Mouse (Mus musculus) forebrain, embryonic 12.5 days (tissue): ENCODE measurements around the gene Ppp1r1b. TPM values are rescaled to one million over a fixed set of nuclear protein-coding genes. Genes with fewer than 3 reads are reported as not detected.

Experiments
- ATAC-seq: fragments of 200-750 bp; cut with Nextera tagmentation; 2 replicates; pipeline ENCODE4 v1.8.0; 2017; ENCODE audit warnings: moderate TSS enrichment; ENCODE audit not compliant: low FRiP score
- H3K27ac ChIP-seq: fragments of 300-500 bp; sonication (generic); 2 replicates; pipeline ENCODE4 v1.5.1; 2016; ENCODE audit warnings: mild to moderate bottlenecking
- H3K27me3 ChIP-seq: fragments of 300-500 bp; sonication (generic); 2 replicates; pipeline ENCODE4 v1.6.1; 2016; ENCODE audit warnings: mild to moderate bottlenecking
- H3K36me3 ChIP-seq: fragments of 300-500 bp; sonication (generic); replicated peaks from 2 replicates; pipeline ENCODE4 v1.6.1; 2016; ENCODE audit warnings: mild to moderate bottlenecking
- H3K4me1 ChIP-seq: fragments of 300-500 bp; sonication (generic); 2 replicates; pipeline ENCODE4 v1.6.1; 2016
- H3K4me2 ChIP-seq: fragments of 300-500 bp; sonication (generic); 2 replicates; pipeline ENCODE4 v1.6.1; 2016; ENCODE audit warnings: mild to moderate bottlenecking, moderate library complexity
- H3K4me3 ChIP-seq: fragments of 300-500 bp; sonication (generic); replicated peaks from 2 replicates; pipeline ENCODE4 v1.5.1; 2016; ENCODE audit warnings: mild to moderate bottlenecking
- H3K9ac ChIP-seq: fragments of 300-500 bp; sonication (generic); 2 replicates; pipeline ENCODE4 v1.6.1; 2016; ENCODE audit warnings: mild to moderate bottlenecking
- H3K9me3 ChIP-seq: fragments of 300-500 bp; sonication (generic); 2 replicates; pipeline ENCODE4 v1.6.1; 2016
- WGBS: fragments of 180-500 bp; shearing (Covaris S2); methylation state at CpG from one replicate; pipeline ENCODE4 v1.1.7; 2016; 5-methylcytosine and 5-hydroxymethylcytosine counted together
- polyA plus RNA-seq: library from polyadenylated mRNA; unstranded; fragments of >200 nt; fragmentation: Nextera tagmentation; extraction: Ambion mirVana; gene quantifications from 2 replicates; pipeline ENCODE4 v1.2.1, GENCODE M21; 2016

Ppp1r1b gene
- polyA plus RNA-seq, 1 experiment from 2014 or later = 3.1 TPM

DNA sequence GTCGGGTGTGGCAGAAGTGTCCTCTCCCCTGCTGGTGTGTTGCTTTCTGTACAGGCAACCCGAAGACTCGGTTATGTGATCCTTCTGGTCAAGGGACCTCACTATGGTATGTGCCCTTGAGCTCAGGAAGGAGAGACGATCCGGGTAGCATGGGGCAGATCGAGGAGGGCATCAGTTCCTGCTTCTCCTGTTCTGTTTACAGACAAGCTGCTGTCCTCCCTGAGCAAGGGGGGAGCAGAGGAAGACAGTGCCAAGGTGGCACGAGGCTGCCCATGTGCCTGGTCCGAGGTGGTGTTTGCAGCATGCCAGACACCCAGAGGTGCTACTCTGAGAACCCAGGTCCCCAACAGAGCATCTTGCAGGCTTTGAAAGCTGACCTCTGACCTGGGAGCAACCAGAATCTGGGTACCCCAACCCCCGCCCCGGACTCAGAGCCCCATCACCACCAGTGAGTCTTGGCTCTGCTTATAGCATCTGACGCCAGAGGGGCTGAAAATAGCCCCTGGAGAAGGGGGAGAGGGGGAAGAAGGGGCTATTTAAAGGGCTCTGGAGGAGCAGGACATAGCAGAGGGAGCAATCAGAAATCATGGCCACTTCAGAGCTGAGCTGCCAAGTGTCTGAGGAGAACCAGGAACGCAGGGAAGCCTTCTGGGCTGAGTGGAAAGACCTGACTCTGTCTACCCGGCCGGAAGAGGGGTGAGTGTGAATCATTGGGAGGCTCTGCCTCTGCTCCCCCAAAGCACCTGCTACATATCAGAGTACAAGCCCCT lies 35.2 kb downstream of the Ppp1r1b start, which contains the start of gene Tcap:
Gene Tcap, plus strand, starts transcription at position 551 of the 770 bp plus-strand sequence.
- H3K4me2 ChIP-seq = no peak within 1 kb of the TSS
- no peaks in the 10 kb centered on the region; the same call in 1 of the 2 replicates for H3K4me1 ChIP-seq
- no peaks in the 10 kb centered on the region for H3K9me3 ChIP-seq
- peaks cover 56% of the 10 kb centered on the region for H3K27me3 ChIP-seq
- H3K36me3 ChIP-seq = peaks cover 27% of the 10 kb centered on the region
- no peak for ATAC-seq
- no peak within 1 kb of the TSS for H3K9ac ChIP-seq
- 66% methylated on average over 14 of the region's 14 CpGs for WGBS
- no peak within 1 kb of the TSS for H3K4me3 ChIP-seq
- no peak within 1 kb of the TSS for H3K27ac ChIP-seq

DNA sequence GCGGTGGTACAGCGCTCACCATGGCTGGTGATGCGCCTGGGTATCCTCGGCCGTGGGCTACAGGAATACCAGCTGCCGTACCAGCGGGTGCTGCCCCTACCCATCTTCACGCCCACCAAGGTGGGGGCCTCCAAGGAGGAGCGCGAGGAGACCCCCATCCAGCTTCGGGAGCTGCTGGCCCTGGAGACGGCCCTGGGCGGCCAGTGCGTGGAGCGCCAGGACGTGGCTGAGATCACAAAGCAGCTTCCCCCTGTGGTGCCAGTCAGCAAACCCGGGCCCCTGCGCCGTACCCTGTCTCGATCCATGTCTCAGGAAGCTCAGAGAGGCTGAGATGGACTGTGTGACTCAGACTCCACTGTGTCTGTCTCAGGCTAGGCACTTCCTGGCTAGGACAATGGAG lies 36.0 kb downstream of the Ppp1r1b start:
- Histone ChIP-seq H3K27me3 (peaks cover 62% of the 10 kb centered on the region), H3K27ac (no peak overlapping the region), H3K4me1 (peaks cover 6% of the 10 kb centered on the region; the same call in 1 of the 2 replicates), H3K4me2 (no peak overlapping the region), H3K36me3 (peaks cover 20% of the 10 kb centered on the region), H3K9me3 (no peaks in the 10 kb centered on the region), H3K4me3 (no peak overlapping the region), H3K9ac (no peak overlapping the region)
- ATAC-seq = no peak
- 76% methylated on average over 20 of the region's 20 CpGs for WGBS

DNA sequence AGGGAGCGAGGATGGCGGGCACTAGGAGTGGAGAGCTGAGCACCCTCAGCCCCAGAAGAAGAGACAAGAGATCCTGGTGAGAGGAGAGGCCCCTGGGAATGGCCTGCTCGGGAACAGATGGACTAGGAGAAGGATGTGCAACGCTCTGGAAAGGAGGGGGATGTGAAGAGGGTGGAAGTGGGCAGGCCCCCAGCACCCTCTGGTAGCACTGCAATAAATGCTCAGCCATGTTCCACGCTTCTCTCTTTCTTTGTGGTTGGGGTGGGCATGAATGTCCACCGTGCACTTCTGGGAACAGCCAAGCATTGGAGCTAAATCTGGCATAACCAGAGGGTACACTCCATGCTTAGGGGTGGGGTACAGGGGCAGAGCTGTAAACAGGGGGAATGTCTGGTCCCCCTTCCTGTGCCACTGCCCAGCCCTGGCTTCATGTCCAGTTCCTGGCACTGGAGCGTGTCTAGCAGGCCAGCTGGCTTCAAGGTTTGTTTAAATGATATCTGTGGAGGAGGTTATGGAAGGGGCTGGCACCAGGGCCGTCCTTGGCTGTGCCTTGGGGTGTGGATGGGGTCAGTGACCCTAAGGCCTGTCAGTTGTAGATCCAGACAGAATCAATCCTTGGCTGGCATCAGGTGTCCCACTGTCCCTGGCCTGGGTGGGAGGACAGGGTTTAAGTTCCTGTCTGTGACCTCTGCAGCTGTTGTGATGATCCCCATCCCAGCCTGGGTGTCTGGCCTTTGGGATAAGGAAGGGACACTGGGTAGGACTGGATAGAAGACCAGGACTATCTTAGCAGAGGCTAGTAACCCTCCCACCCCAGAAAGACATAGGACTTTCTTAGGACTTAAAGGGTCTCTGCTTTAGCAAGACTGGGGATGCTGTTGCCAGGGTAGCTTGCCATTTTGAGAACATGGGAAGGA lies 36.8 kb downstream of the Ppp1r1b start:
- ATAC-seq = no peak
- no peak overlapping the region for H3K9ac ChIP-seq
- H3K36me3 ChIP-seq = peaks cover 12% of the 10 kb centered on the region
- H3K4me2 ChIP-seq = no peak overlapping the region
- WGBS = 70% methylated on average over 8 of the region's 8 CpGs
- peaks cover 68% of the 10 kb centered on the region for H3K27me3 ChIP-seq
- H3K4me3 ChIP-seq = no peak overlapping the region
- peaks cover 6% of the 10 kb centered on the region; the same call in 1 of the 2 replicates for H3K4me1 ChIP-seq
- no peaks in the 10 kb centered on the region for H3K9me3 ChIP-seq
- H3K27ac ChIP-seq = no peak overlapping the region

DNA sequence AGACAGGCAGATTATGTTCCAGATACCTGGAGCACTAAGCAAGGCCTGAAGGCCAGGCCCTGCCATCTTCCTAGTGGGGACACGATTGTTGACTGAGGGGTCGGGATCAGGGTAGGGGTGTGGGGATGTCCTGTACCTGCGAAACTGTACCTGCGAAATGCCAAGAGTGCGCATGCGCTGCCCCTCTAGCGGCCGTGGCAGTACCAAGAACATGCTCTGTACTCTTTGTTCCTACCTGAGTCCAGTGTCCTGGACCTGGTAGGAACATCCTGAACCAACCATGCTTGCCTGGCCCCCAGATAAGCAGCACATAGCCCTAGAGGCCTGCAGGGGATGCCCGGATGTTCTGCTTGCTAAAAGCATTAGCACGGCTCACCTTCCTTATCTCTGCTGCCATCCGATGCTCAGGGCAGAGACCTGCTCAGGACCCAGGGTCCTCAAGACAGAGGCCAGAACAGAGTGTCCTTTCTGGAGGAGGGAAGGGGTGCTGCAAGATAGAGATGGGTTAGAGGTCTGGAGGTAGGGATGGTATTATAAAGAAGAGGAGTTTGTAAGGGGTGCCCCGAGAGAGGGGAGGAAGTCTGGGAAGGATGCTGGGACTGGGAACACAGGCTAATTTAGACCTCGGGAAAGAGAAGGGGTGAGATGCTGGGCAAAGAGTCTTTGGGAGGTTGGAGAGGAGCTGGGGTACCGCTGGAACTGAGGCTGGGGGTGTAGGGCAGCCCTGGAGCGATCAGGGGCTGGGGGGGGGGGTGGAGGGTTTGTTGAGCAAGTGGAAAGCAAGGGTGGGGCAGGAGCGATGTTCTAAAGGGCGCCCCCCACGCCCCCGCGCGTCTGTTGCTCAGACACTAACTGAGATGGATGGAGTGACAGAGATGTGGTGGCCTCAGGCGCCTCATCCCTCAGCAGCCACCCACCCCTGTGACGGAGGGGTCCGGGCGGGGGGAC lies 37.7 kb downstream of the Ppp1r1b start, which contains the start of gene Pnmt:
Gene Pnmt, plus strand, starts transcription at position 813 of the 948 bp plus-strand sequence.
- H3K4me3 ChIP-seq = no peak within 1 kb of the TSS
- peaks cover 77% of the 10 kb centered on the region for H3K27me3 ChIP-seq
- H3K27ac ChIP-seq = no peak within 1 kb of the TSS
- WGBS = 52% methylated on average over 25 of the region's 25 CpGs
- H3K4me2 ChIP-seq = no peak within 1 kb of the TSS
- H3K4me1 ChIP-seq = peaks cover 6% of the 10 kb centered on the region; the same call in 1 of the 2 replicates
- peaks cover 3% of the 10 kb centered on the region for H3K36me3 ChIP-seq
- no peak within 1 kb of the TSS for H3K9ac ChIP-seq
- no peaks in the 10 kb centered on the region for H3K9me3 ChIP-seq
- no peak for ATAC-seq

DNA sequence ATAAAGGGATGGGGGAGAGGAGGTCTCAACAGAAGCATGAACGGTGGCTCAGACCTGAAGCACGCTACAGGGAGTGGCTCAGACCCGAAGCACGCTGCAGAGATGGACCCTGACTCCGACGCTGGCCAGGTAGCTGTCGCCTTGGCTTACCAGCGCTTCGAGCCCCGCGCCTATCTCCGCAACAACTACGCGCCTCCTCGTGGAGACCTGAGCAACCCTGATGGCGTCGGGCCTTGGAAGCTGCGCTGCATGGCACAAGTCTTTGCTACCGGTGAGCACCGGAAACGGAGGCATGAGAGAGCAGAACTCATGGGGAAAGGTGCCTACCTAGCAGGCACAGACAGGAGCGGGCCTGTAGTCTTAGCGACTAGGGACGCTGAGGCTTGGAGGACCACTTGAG lies 38.4 kb downstream of the Ppp1r1b start:
- 21% methylated on average over 24 of the region's 24 CpGs for WGBS
- H3K4me3 ChIP-seq = no peak overlapping the region
- H3K9ac ChIP-seq = no peak overlapping the region
- no peaks in the 10 kb centered on the region for H3K36me3 ChIP-seq
- H3K27me3 ChIP-seq = peaks cover 84% of the 10 kb centered on the region
- no peaks in the 10 kb centered on the region for H3K9me3 ChIP-seq
- ATAC-seq = no peak
- H3K4me2 ChIP-seq = no peak overlapping the region
- H3K4me1 ChIP-seq = peaks cover 6% of the 10 kb centered on the region; the same call in 1 of the 2 replicates
- H3K27ac ChIP-seq = no peak overlapping the region

DNA sequence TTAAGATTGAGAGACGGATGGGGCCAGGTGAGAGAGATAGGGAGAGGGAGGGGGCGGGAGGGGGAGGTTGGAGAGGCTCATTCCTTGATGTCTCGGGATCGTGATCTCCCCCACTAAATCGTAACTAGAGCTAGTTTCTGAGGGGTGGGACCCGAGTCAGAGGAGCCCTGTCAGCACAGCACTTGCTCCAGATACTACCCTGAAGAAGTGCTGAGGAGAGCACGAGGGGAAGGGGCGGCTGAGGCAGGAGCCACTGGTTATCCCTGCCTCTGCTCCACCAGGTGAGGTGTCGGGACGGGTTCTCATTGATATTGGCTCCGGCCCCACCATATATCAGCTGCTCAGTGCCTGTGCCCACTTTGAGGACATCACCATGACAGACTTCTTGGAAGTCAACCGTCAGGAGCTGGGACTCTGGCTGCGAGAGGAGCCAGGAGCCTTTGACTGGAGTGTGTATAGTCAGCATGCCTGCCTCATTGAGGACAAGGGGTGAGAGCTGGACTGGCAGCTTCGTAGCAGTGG lies 38.9 kb downstream of the Ppp1r1b start:
- 61% methylated on average over 14 of the region's 14 CpGs for WGBS
- ATAC-seq = no peak
- Histone ChIP-seq H3K4me2 (no peak overlapping the region), H3K27ac (no peak overlapping the region), H3K27me3 (peaks cover 89% of the 10 kb centered on the region), H3K4me3 (no peak overlapping the region), H3K9ac (no peak overlapping the region), H3K4me1 (peaks cover 6% of the 10 kb centered on the region; the same call in 1 of the 2 replicates), H3K36me3 (no peaks in the 10 kb centered on the region), H3K9me3 (no peaks in the 10 kb centered on the region)

DNA sequence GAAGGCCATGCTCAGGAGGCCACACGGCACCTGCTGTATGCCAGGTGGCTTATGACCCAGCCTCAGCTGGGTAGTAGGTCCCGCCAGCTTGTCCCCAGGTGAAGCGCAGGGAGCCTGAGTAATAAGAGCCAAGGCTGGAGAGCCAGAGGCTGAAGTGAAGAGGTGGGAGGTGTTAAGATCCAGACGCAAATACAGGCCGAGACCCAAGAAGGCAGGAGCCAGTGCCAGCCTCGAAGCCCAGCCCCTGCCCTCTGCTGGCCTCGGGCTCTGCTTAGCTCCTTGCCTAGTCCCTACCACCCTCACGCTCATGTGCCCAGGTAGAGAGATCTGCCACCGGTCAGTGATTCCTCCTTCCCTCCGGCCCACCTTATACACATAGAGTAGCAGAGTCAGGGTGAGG lies 40.1 kb downstream of the Ppp1r1b start:
- Histone ChIP-seq H3K9ac (no peak overlapping the region), H3K36me3 (no peaks in the 10 kb centered on the region), H3K4me1 (peaks cover 8% of the 10 kb centered on the region), H3K4me2 (no peak overlapping the region), H3K27ac (no peak overlapping the region), H3K27me3 (peaks cover 93% of the 10 kb centered on the region), H3K4me3 (no peak overlapping the region), H3K9me3 (no peaks in the 10 kb centered on the region)
- WGBS = 72% methylated on average over 10 of the region's 10 CpGs
- ATAC-seq = no peak

DNA sequence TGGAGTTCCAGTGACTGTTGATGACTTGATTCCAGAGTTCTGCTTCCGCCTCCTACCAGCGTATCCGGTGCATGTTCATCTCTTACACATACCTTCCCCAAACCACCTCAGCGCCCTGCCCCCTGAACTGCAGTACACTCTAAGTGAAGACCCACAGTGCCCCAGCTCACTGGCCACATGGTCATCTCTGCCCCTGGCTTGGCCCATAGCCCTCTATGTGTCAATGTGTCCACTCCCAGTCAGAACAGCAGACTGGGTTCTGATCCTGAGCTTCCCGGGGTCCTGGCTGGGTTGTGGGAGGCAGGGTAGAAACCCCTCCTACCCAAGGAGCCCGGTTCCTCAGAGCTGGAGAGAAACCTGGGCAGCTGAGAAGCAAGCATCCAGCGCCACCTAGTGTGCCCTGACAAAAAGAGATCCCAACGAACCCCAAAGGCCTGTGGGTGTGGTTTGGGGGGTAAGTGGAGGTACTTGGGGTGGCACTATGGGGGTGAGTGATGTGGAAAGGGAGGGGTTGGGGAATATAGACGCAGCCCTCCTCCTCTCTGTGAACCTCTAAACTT lies 41.1 kb downstream of the Ppp1r1b start:
- no peak overlapping the region for H3K4me2 ChIP-seq
- ATAC-seq = no peak
- 0 out of 2 replicates have a peak overlapping the region, but pooled peaks have one; percentile 4 for H3K9ac ChIP-seq
- H3K4me3 ChIP-seq = no peak overlapping the region
- H3K4me1 ChIP-seq = peaks cover 18% of the 10 kb centered on the region
- WGBS = 23% methylated on average over 9 of the region's 9 CpGs
- peaks cover 82% of the 10 kb centered on the region for H3K27me3 ChIP-seq
- no peak overlapping the region for H3K27ac ChIP-seq
- H3K36me3 ChIP-seq = no peaks in the 10 kb centered on the region
- no peaks in the 10 kb centered on the region for H3K9me3 ChIP-seq

DNA sequence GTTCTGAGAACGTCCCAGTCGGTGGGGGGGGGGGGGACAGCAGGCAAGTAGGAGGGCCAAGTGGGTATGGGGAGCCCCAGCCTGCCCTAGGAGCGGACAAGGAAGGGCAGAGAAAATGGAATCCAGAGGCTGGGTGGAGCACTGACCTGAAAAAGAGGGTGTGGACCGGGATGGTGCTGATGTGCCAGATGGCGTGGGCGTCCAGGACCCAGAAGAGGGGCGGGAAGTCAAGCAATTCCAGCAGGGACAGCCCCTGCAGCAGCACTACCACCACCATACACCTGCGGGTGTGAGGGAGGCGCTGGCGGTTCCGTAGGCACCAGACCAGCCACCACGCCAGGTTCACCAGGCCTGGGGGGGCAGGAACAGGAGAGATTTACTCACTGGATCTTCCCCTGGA lies 41.9 kb downstream of the Ppp1r1b start:
- no peak for ATAC-seq
- no peak overlapping the region for H3K27ac ChIP-seq
- WGBS = 82% methylated on average over 12 of the region's 12 CpGs
- no peaks in the 10 kb centered on the region for H3K9me3 ChIP-seq
- H3K4me1 ChIP-seq = peaks cover 22% of the 10 kb centered on the region
- H3K9ac ChIP-seq = no peak overlapping the region
- H3K27me3 ChIP-seq = peaks cover 74% of the 10 kb centered on the region
- no peaks in the 10 kb centered on the region for H3K36me3 ChIP-seq
- H3K4me2 ChIP-seq = no peak overlapping the region
- H3K4me3 ChIP-seq = no peak overlapping the region

DNA sequence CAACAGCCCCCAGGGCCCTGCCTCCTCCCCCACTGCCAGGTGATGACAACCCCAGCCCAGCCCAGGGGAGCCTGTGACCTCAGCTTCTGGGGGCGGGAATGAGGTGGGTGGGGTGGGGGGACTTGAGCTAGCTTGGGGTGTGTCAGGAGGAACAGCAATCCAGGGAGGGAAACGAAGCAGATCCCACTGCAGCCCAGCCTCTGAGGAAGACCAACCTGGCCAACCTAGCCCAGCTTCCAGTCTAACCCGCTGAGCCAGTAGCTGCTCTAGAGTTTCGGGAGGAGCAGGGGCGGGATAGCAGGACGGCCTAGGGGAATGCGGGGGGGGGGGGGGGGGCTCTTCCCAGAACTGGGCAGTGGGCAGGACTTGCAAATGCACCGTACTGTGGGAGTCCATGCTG lies 43.8 kb downstream of the Ppp1r1b start:
- ATAC-seq = no peak
- WGBS = 16% methylated on average over 8 of the region's 8 CpGs
- no peak overlapping the region for H3K4me3 ChIP-seq
- no peak overlapping the region for H3K4me2 ChIP-seq
- H3K27me3 ChIP-seq = peaks cover 55% of the 10 kb centered on the region
- peaks cover 22% of the 10 kb centered on the region for H3K4me1 ChIP-seq
- no peak overlapping the region for H3K9ac ChIP-seq
- H3K36me3 ChIP-seq = no peaks in the 10 kb centered on the region
- no peak overlapping the region for H3K27ac ChIP-seq
- H3K9me3 ChIP-seq = no peaks in the 10 kb centered on the region

DNA sequence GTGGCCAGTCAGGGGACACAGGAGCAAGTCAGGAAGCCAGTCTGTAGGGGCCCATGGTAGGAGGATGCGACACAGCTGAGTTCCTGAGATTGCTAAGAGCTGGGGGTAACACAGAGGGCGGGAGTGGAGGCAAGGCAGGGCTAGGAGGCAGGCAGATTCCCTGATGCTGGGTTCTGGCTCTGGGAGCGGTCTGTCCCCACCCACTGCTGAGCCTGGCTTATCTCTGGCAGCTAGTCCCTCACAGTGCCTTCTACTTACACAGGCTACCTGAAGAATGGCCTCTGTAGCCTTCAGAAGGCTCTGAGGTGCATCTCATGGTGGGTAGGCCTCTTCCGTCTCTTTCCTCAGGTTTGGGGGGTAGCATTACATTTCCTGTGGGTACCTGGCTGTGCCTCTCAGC lies 44.4 kb downstream of the Ppp1r1b start:
- Histone ChIP-seq H3K4me2 (no peak overlapping the region), H3K9ac (no peak overlapping the region), H3K27ac (no peak overlapping the region), H3K27me3 (peaks cover 49% of the 10 kb centered on the region), H3K36me3 (no peaks in the 10 kb centered on the region), H3K4me3 (no peak overlapping the region), H3K9me3 (no peaks in the 10 kb centered on the region), H3K4me1 (peaks cover 22% of the 10 kb centered on the region)
- WGBS = 42% methylated on average over 4 of the region's 4 CpGs
- ATAC-seq = no peak
